Mouse (Mus musculus): ENCODE results near the gene Ciita. TPM values are rescaled to one million over a fixed set of nuclear protein-coding genes. Genes with fewer than 3 reads are reported as not detected.
A peak's percentile ranks its signal among the peaks of the same experiment; 100 is the strongest.

The Ciita gene
- polyA plus RNA-seq, 1 experiment from 2014 or later: 0.36 TPM

- Histone ChIP-seq H3K4me3 (no peak overlapping the region), H3K9ac (no peak overlapping the region), H3K4me2 (replicated peaks) (no peak overlapping the region), H3K4me1 (peaks cover 8% of the 10 kb centered on the region), H3K27me3 (no peaks in the 10 kb centered on the region), H3K36me3 (peaks cover 21% of the 10 kb centered on the region), H3K9me3 (no peaks in the 10 kb centered on the region), H3K27ac (no peak overlapping the region)
- 39% methylated on average over 4 of the region's 4 CpGs for WGBS
- ATAC-seq (ENCODE audit: insufficient number of reproducible peaks, insufficient read depth, low FRiP score, low TSS enrichment): 0 out of 2 replicates have a peak, but pooled peaks have one; percentile 44
Observed at GRCm38 (mm10) chr16:10565278-10565885, 85.5 kb downstream of the Ciita start.

GRCm38 (mm10) chr16:10567153-10567552, 87.3 kb downstream of the Ciita start:
- Histone ChIP-seq H3K27me3 (no peaks in the 10 kb centered on the region), H3K36me3 (peaks cover 26% of the 10 kb centered on the region), H3K9ac (no peak overlapping the region), H3K4me1 (peaks cover 8% of the 10 kb centered on the region), H3K4me3 (no peak overlapping the region), H3K27ac (no peak overlapping the region), H3K9me3 (no peaks in the 10 kb centered on the region), H3K4me2 (replicated peaks) (no peak overlapping the region)
- WGBS: 89% methylated on average over 4 of the region's 4 CpGs
- ATAC-seq (ENCODE audit: insufficient number of reproducible peaks, insufficient read depth, low FRiP score, low TSS enrichment): no peak

- WGBS: 81% methylated on average over 5 of the region's 5 CpGs
- Histone ChIP-seq H3K36me3 (peaks cover 30% of the 10 kb centered on the region; the same call in 1 of the 2 replicates), H3K27me3 (no peaks in the 10 kb centered on the region), H3K4me3 (no peak overlapping the region), H3K27ac (no peak overlapping the region), H3K4me2 (replicated peaks) (no peak overlapping the region), H3K9ac (no peak overlapping the region), H3K4me1 (peaks cover 8% of the 10 kb centered on the region), H3K9me3 (no peaks in the 10 kb centered on the region)
- no peak for ATAC-seq (ENCODE audit: insufficient number of reproducible peaks, insufficient read depth, low FRiP score, low TSS enrichment)
Observed at GRCm38 (mm10) chr16:10569809-10570395, 90.0 kb downstream of the Ciita start.

- 55% methylated on average over 1 of the region's 1 CpGs for WGBS
- ATAC-seq (ENCODE audit: insufficient number of reproducible peaks, insufficient read depth, low FRiP score, low TSS enrichment): no peak
Observed at GRCm38 (mm10) chr16:10570708-10571107, 90.8 kb downstream of the Ciita start.

GRCm38 (mm10) chr16:10571820-10572219, 92.0 kb downstream of the Ciita start:
- no peak for ATAC-seq (ENCODE audit: insufficient number of reproducible peaks, insufficient read depth, low FRiP score, low TSS enrichment)
- Histone ChIP-seq H3K9me3 (no peaks in the 10 kb centered on the region), H3K4me2 (replicated peaks) (no peak overlapping the region), H3K27ac (no peak overlapping the region), H3K27me3 (no peaks in the 10 kb centered on the region), H3K9ac (no peak overlapping the region), H3K36me3 (peaks cover 37% of the 10 kb centered on the region; the same call in 1 of the 2 replicates), H3K4me3 (no peak overlapping the region), H3K4me1 (no peaks in the 10 kb centered on the region)
- WGBS: 40% methylated on average over 2 of the region's 2 CpGs

More at GRCm38 (mm10) chr16:10570708-10571107, 90.8 kb downstream of the Ciita start:
- Histone ChIP-seq H3K4me3 (no peak overlapping the region), H3K9ac (no peak overlapping the region), H3K27ac (no peak overlapping the region), H3K4me1 (peaks cover 6% of the 10 kb centered on the region), H3K27me3 (no peaks in the 10 kb centered on the region), H3K36me3 (peaks cover 33% of the 10 kb centered on the region; the same call in 1 of the 2 replicates), H3K9me3 (no peaks in the 10 kb centered on the region), H3K4me2 (replicated peaks) (no peak overlapping the region)

- WGBS: 78% methylated on average over 2 of the region's 2 CpGs
- H3K36me3 ChIP-seq: peaks cover 40% of the 10 kb centered on the region
Observed at GRCm38 (mm10) chr16:10574936-10575335, 95.1 kb downstream of the Ciita start.

GRCm38 (mm10) chr16:10575915-10576314, 96.1 kb downstream of the Ciita start:
- no peaks in the 10 kb centered on the region for H3K4me1 ChIP-seq
- no peak overlapping the region for H3K27ac ChIP-seq
- no peaks in the 10 kb centered on the region for H3K9me3 ChIP-seq
- no peak overlapping the region for H3K9ac ChIP-seq
- H3K4me3 ChIP-seq: no peak overlapping the region
- H3K27me3 ChIP-seq: no peaks in the 10 kb centered on the region
- 78% methylated on average over 4 of the region's 4 CpGs for WGBS
- no peak overlapping the region for H3K4me2 ChIP-seq (replicated peaks)
- ATAC-seq (ENCODE audit: insufficient number of reproducible peaks, insufficient read depth, low FRiP score, low TSS enrichment): no peak
- peaks cover 47% of the 10 kb centered on the region for H3K36me3 ChIP-seq

More at GRCm38 (mm10) chr16:10574936-10575335, 95.1 kb downstream of the Ciita start:
- Histone ChIP-seq H3K4me2 (replicated peaks) (no peak overlapping the region), H3K27me3 (no peaks in the 10 kb centered on the region), H3K4me1 (no peaks in the 10 kb centered on the region), H3K9me3 (no peaks in the 10 kb centered on the region), H3K27ac (no peak overlapping the region), H3K9ac (no peak overlapping the region), H3K4me3 (no peak overlapping the region)
- ATAC-seq (ENCODE audit: insufficient number of reproducible peaks, insufficient read depth, low FRiP score, low TSS enrichment): no peak

- ATAC-seq (ENCODE audit: insufficient number of reproducible peaks, insufficient read depth, low FRiP score, low TSS enrichment): no peak
- Histone ChIP-seq H3K4me1 (no peaks in the 10 kb centered on the region), H3K4me2 (replicated peaks) (no peak overlapping the region), H3K9ac (no peak overlapping the region), H3K27me3 (no peaks in the 10 kb centered on the region), H3K4me3 (no peak overlapping the region), H3K27ac (no peak overlapping the region), H3K9me3 (no peaks in the 10 kb centered on the region), H3K36me3 (peaks cover 49% of the 10 kb centered on the region)
- WGBS: 60% methylated on average over 5 of the region's 5 CpGs
Observed at GRCm38 (mm10) chr16:10577548-10577947, 97.7 kb downstream of the Ciita start.

Other genes starting within 250 kb of the Ciita start
- 8.7 and 9.5 TPM in 2 replicates for gene Emp2, start 166.1 kb upstream of the Ciita start, polyA plus RNA-seq (2016; fragmentation: Nextera tagmentation; extraction: Ambion mirVana)
- gene Tekt5, start 84.6 kb upstream of the Ciita start, polyA plus RNA-seq (2016; fragmentation: Nextera tagmentation; extraction: Ambion mirVana): not detected in 2 replicates
- 61.8 and 68.7 TPM in 2 replicates for gene Nubp1, start 68.1 kb upstream of the Ciita start, polyA plus RNA-seq (2016; fragmentation: Nextera tagmentation; extraction: Ambion mirVana)
- gene Tvp23a, start 32.7 kb upstream of the Ciita start, polyA plus RNA-seq (2016; fragmentation: Nextera tagmentation; extraction: Ambion mirVana): 29.3 and 30.4 TPM in 2 replicates
- 31.5 and 32.9 TPM in 2 replicates for gene Dexi, start 63.0 kb downstream of the Ciita start, polyA plus RNA-seq (2016; fragmentation: Nextera tagmentation; extraction: Ambion mirVana)
- 37.7 and 38.9 TPM in 2 replicates for gene Clec16a, start 65.3 kb downstream of the Ciita start, polyA plus RNA-seq (2016; fragmentation: Nextera tagmentation; extraction: Ambion mirVana)